Comparison of ENCODE assay signal across 28 mouse cellular contexts in genomic region chr11:95614739-95615138, GRCm38 (mm10). TPM values are rescaled to one million over a fixed set of nuclear protein-coding genes. Genes with fewer than 3 reads are reported as not detected.
A peak's percentile ranks its signal among the peaks of the same experiment; 100 is the strongest.
DNase-seq lines count a peak whose midpoint lies in the region; ATAC-seq and TF ChIP-seq lines count a peak whose summit lies in the region.
"Had no signal": no experiment of that assay in that cellular context is flagged by ENCODE, and none has a peak within 500 bp of the region (broad histone marks: within the 10 kb centered on the region; RNA-seq: fewer than 3 reads in every experiment).

No protein-coding gene starts in this region.

- H3K27me3 ChIP-seq in embryonic facial prominence, embryonic 10.5 days (replicated peaks; ENCODE audit: low read depth, poor library complexity, severe bottlenecking), result peaks cover 60% of the 10 kb centered on the region
- peaks cover 2% of the 10 kb centered on the region; the same call in 1 of the 2 replicates for H3K27me3 ChIP-seq in embryonic facial prominence, embryonic 11.5 days (ENCODE audit: control insufficient read depth, insufficient read depth, low read length)
- H3K27me3 ChIP-seq in embryonic facial prominence, embryonic 14.5 days (replicated peaks; ENCODE audit: control insufficient read depth, insufficient read depth, low read length), result no peaks in the 10 kb centered on the region
- H3K27me3 ChIP-seq in limb, embryonic 12.5 days, result peaks cover 29% of the 10 kb centered on the region
- peaks cover 2% of the 10 kb centered on the region; the same call in 1 of the 2 replicates for H3K27me3 ChIP-seq in heart, adult 2 months (ENCODE audit: control insufficient read depth, insufficient read depth, low read length)
- H3K27me3 ChIP-seq: hindbrain, embryonic 15.5 days had no signal

- 65% methylated on average over 8 of the region's 8 CpGs for WGBS in embryonic facial prominence, embryonic 10.5 days
- 43% methylated on average over 8 of the region's 8 CpGs for WGBS in embryonic facial prominence, embryonic 11.5 days
- 41% methylated on average over 8 of the region's 8 CpGs for WGBS in embryonic facial prominence, embryonic 14.5 days
- 68% methylated on average over 8 of the region's 8 CpGs for WGBS in limb, embryonic 12.5 days
- 91% methylated on average over 8 of the region's 8 CpGs for WGBS in heart, adult 2 months

- H3K9me3 ChIP-seq in embryonic facial prominence, embryonic 10.5 days, result no peaks in the 10 kb centered on the region
- no peaks in the 10 kb centered on the region for H3K9me3 ChIP-seq in embryonic facial prominence, embryonic 11.5 days (replicated peaks; ENCODE audit: control insufficient read depth, low read length)
- no peaks in the 10 kb centered on the region for H3K9me3 ChIP-seq in embryonic facial prominence, embryonic 14.5 days (ENCODE audit: control insufficient read depth, low read length)
- H3K9me3 ChIP-seq in limb, embryonic 12.5 days, result no peaks in the 10 kb centered on the region
- H3K9me3 ChIP-seq: heart, embryonic 13.5 days; hindbrain, embryonic 12.5 days; hindbrain, embryonic 15.5 days; intestine, embryonic 15.5 days had no signal

- no peaks in the 10 kb centered on the region for H3K79me2 ChIP-seq in heart, adult 2 months (replicated peaks; ENCODE audit: control insufficient read depth, insufficient read depth, low read length)

- peaks cover 88% of the 10 kb centered on the region for H3K4me1 ChIP-seq in embryonic facial prominence, embryonic 10.5 days
- peaks cover 6% of the 10 kb centered on the region for H3K4me1 ChIP-seq in embryonic facial prominence, embryonic 11.5 days (ENCODE audit: control insufficient read depth, insufficient read depth, low read length)
- peaks cover 40% of the 10 kb centered on the region for H3K4me1 ChIP-seq in embryonic facial prominence, embryonic 14.5 days (ENCODE audit: control insufficient read depth, insufficient read depth, low read length)
- H3K4me1 ChIP-seq in limb, embryonic 12.5 days (replicated peaks), result peaks cover 69% of the 10 kb centered on the region
- H3K4me1 ChIP-seq in heart, adult 2 months (ENCODE audit: control insufficient read depth, insufficient read depth, low read length), result peaks cover 4% of the 10 kb centered on the region

- H3K4me3 ChIP-seq in embryonic facial prominence, embryonic 10.5 days, result no peak overlapping the region
- H3K4me3 ChIP-seq in embryonic facial prominence, embryonic 11.5 days (ENCODE audit: low read depth, low read length), result no peak overlapping the region
- H3K4me3 ChIP-seq in embryonic facial prominence, embryonic 14.5 days (ENCODE audit: low read depth, low read length), result no peak overlapping the region
- no peak overlapping the region for H3K4me3 ChIP-seq in limb, embryonic 12.5 days (replicated peaks)
- H3K4me3 ChIP-seq in heart, adult 2 months, result no peak overlapping the region
- H3K4me3 ChIP-seq: gastrocnemius, adult 2 months; heart, embryonic 13.5 days; hindbrain, embryonic 12.5 days; hindbrain, embryonic 15.5 days; intestine, embryonic 15.5 days had no signal

- H3K36me3 ChIP-seq in embryonic facial prominence, embryonic 10.5 days (replicated peaks), result no peaks in the 10 kb centered on the region
- no peaks in the 10 kb centered on the region for H3K36me3 ChIP-seq in embryonic facial prominence, embryonic 11.5 days (replicated peaks; ENCODE audit: control insufficient read depth, insufficient read depth, low read depth, low read length)
- no peaks in the 10 kb centered on the region for H3K36me3 ChIP-seq in embryonic facial prominence, embryonic 14.5 days (ENCODE audit: control insufficient read depth, insufficient read depth, low read length)
- H3K36me3 ChIP-seq in limb, embryonic 12.5 days, result no peaks in the 10 kb centered on the region
- H3K36me3 ChIP-seq in heart, adult 2 months (ENCODE audit: control insufficient read depth, insufficient read depth, low read length), result no peaks in the 10 kb centered on the region
- H3K36me3 ChIP-seq: heart, embryonic 13.5 days; hindbrain, embryonic 12.5 days; hindbrain, embryonic 15.5 days; intestine, embryonic 15.5 days had no signal

- no peak for TF ChIP-seq CTCF in heart, adult 2 months (IDR thresholded peaks at IDR 0.05)

- DNase-seq in embryonic facial prominence, embryonic 10.5 days (ENCODE audit: low spot score), result peak; percentile 65
- DNase-seq in embryonic facial prominence, embryonic 11.5 days (ENCODE audit: low spot score), result peak; percentile 77
- DNase-seq in embryonic facial prominence, embryonic 14.5 days (ENCODE audit: low spot score), result peak; percentile 76
- no peak for DNase-seq in kidney, postnatal 4 days
- no peak for DNase-seq in heart, adult 2 months
- DNase-seq: adrenal gland, adult 2 months; adrenal gland, postnatal 14 days; cerebellum, adult 11 months; cerebellum, adult 2 months; cerebellum, adult 9-11 months; cerebellum, postnatal 25 days; forebrain, postnatal 0 days; gastrocnemius, adult 2 months; gastrocnemius, postnatal 14 days; heart, postnatal 14 days; heart, postnatal 4 days; kidney, adult 18-20 months had no signal

- TF ChIP-seq EP300 in heart, adult 2 months (IDR thresholded peaks at IDR 0.05; ENCODE audit: insufficient read depth, low read depth, low read length), result no peak

- no peak overlapping the region for H3K9ac ChIP-seq in embryonic facial prominence, embryonic 11.5 days (replicated peaks; ENCODE audit: low read length)
- H3K9ac ChIP-seq in embryonic facial prominence, embryonic 14.5 days (ENCODE audit: low read depth, low read length), result no peak overlapping the region
- H3K9ac ChIP-seq in limb, embryonic 12.5 days (replicated peaks), result no peak overlapping the region
- H3K9ac ChIP-seq in heart, adult 2 months (ENCODE audit: low read depth, low read length), result no peak overlapping the region
- H3K9ac ChIP-seq: forebrain, postnatal 0 days; heart, embryonic 13.5 days; hindbrain, embryonic 12.5 days; hindbrain, embryonic 15.5 days; intestine, embryonic 15.5 days had no signal

- no peak for ATAC-seq in embryonic facial prominence, embryonic 11.5 days (replicated peaks; ENCODE audit: insufficient number of reproducible peaks, low FRiP score, low TSS enrichment, low read depth)
- ATAC-seq in embryonic facial prominence, embryonic 14.5 days (ENCODE audit: low read depth), result no peak
- ATAC-seq in limb, embryonic 12.5 days (ENCODE audit: insufficient number of reproducible peaks, insufficient read depth, low FRiP score, low TSS enrichment, low read depth), result no peak
- no peak for ATAC-seq in erythroblast, adult 5-6 weeks (replicated peaks; ENCODE audit: low FRiP score, poor library complexity, severe bottlenecking)
- ATAC-seq: CD4-positive, CD25-positive, alpha-beta regulatory T cell, adult 4 months; forebrain, embryonic 14.5 days; forebrain, postnatal 0 days; intestine, embryonic 15.5 days had no signal

- H3K4me2 ChIP-seq in embryonic facial prominence, embryonic 11.5 days (ENCODE audit: low read depth, low read length), result no peak overlapping the region
- no peak overlapping the region for H3K4me2 ChIP-seq in embryonic facial prominence, embryonic 14.5 days (ENCODE audit: low read depth, low read length)
- H3K4me2 ChIP-seq in limb, embryonic 12.5 days, result no peak overlapping the region
- H3K4me2 ChIP-seq: heart, embryonic 13.5 days; hindbrain, embryonic 12.5 days; hindbrain, embryonic 15.5 days; intestine, embryonic 15.5 days had no signal

- intact Hi-C loops in heart, adult 2 months (cut with DNase I), result no loop called here

- no peak for TF ChIP-seq POLR2A in heart, adult 2 months (IDR thresholded peaks at IDR 0.05; ENCODE audit: insufficient read depth, low read depth, low read length)

- H3K27ac ChIP-seq in embryonic facial prominence, embryonic 10.5 days (replicated peaks), result peak overlapping the region; percentile 7
- H3K27ac ChIP-seq in embryonic facial prominence, embryonic 11.5 days (replicated peaks; ENCODE audit: low read depth, low read length), result no peak overlapping the region
- peak overlapping the region; percentile 4; the same call in 1 of the 2 replicates for H3K27ac ChIP-seq in embryonic facial prominence, embryonic 14.5 days (replicated peaks; ENCODE audit: low read depth, low read length)
- H3K27ac ChIP-seq in limb, embryonic 12.5 days, result peak overlapping the region; percentile 37; the same call in 1 of the 2 replicates
- H3K27ac ChIP-seq in heart, adult 2 months, result no peak overlapping the region
- H3K27ac ChIP-seq: gastrocnemius, adult 2 months; heart, embryonic 13.5 days; hindbrain, embryonic 12.5 days; hindbrain, embryonic 15.5 days; intestine, embryonic 15.5 days had no signal

RNA-seq across cellular contexts. Expression of gene Ngfr, which starts 27.2 kb away (rescaled TPM):
- polyA plus RNA-seq in embryonic facial prominence, embryonic 10.5 days (2016; fragmentation: Nextera tagmentation; extraction: Ambion mirVana), result 21.7 and 23.5 TPM in 2 replicates
- 13.7 and 13.9 TPM in 2 replicates for polyA plus RNA-seq in embryonic facial prominence, embryonic 11.5 days (2014; fragmentation: Nextera tagmentation; extraction: Ambion mirVana)
- 47.5 and 58.7 TPM in 2 replicates for polyA plus RNA-seq in embryonic facial prominence, embryonic 14.5 days (2014; fragmentation: Nextera tagmentation; extraction: Ambion mirVana)
- polyA plus RNA-seq in limb, embryonic 12.5 days (2016; fragmentation: Nextera tagmentation; extraction: Ambion mirVana), result 24.3 and 26.7 TPM in 2 replicates
- not detected in 2 replicates for total RNA-seq in erythroblast, adult 5-6 weeks (2015; ENCODE audit: low replicate concordance)
- total RNA-seq in erythroblast, adult 5-6 weeks (2017; ENCODE audit: low replicate concordance), result not detected in 2 replicates
- total RNA-seq in heart, adult 2 months (2021), result 1 to 10 TPM in 1 of 2 experiments, under 1 TPM in 1; 0.26 to 1.0 TPM
- polyA plus RNA-seq in heart, adult 2 months (2012; rRNA removed), result 2.2 and 2.7 TPM in 2 replicates
- total RNA-seq: common myeloid progenitor, adult 5-6 weeks; granulocyte monocyte progenitor cell, adult 5-6 weeks; MEL had no signal
- polyA plus RNA-seq: CD4-positive, CD25-positive, alpha-beta regulatory T cell, adult 4 months had no signal

RNA-seq across cellular contexts. Expression of gene Phb, which starts 52.0 kb away (rescaled TPM):
- polyA plus RNA-seq in embryonic facial prominence, embryonic 10.5 days (2016; fragmentation: Nextera tagmentation; extraction: Ambion mirVana), result 309 and 312 TPM in 2 replicates
- polyA plus RNA-seq in embryonic facial prominence, embryonic 11.5 days (2014; fragmentation: Nextera tagmentation; extraction: Ambion mirVana), result 244 and 253 TPM in 2 replicates
- polyA plus RNA-seq in embryonic facial prominence, embryonic 14.5 days (2014; fragmentation: Nextera tagmentation; extraction: Ambion mirVana), result 238 and 240 TPM in 2 replicates
- 231 TPM in 2 replicates for polyA plus RNA-seq in limb, embryonic 12.5 days (2016; fragmentation: Nextera tagmentation; extraction: Ambion mirVana)
- 21.9 and 30.6 TPM in 2 replicates for total RNA-seq in erythroblast, adult 5-6 weeks (2015; ENCODE audit: low replicate concordance)
- 14.2 and 20.3 TPM in 2 replicates for total RNA-seq in erythroblast, adult 5-6 weeks (2017; ENCODE audit: low replicate concordance)
- 100 to 1,000 TPM; 358 to 383 TPM for total RNA-seq in heart, adult 2 months (2021)
- polyA plus RNA-seq in heart, adult 2 months (2012; rRNA removed), result 281 and 456 TPM in 2 replicates

Comparison
In these comparisons a context has a peak if more than half of its experiments do, and no peak if none do; other contexts are left out.
1. H3K27ac ChIP-seq: peak in embryonic facial prominence, embryonic 10.5 days (single experiment), embryonic facial prominence, embryonic 14.5 days (single experiment) and limb, embryonic 12.5 days (single experiment); none in embryonic facial prominence, embryonic 11.5 days (single experiment) and heart, adult 2 months (single experiment).
2. DNase-seq: peak in embryonic facial prominence, embryonic 10.5 days (single experiment), embryonic facial prominence, embryonic 11.5 days (single experiment) and embryonic facial prominence, embryonic 14.5 days (single experiment); none in kidney, postnatal 4 days (0 of 2) and heart, adult 2 months (0 of 2).